Mouse (Mus musculus): ENCODE data around the gene Bloc1s5. TPM values are rescaled to one million over a fixed set of nuclear protein-coding genes. Genes with fewer than 3 reads are reported as not detected.

Bloc1s5 gene
- polyA plus RNA-seq, 1 experiment: 8.7 TPM

DNA sequence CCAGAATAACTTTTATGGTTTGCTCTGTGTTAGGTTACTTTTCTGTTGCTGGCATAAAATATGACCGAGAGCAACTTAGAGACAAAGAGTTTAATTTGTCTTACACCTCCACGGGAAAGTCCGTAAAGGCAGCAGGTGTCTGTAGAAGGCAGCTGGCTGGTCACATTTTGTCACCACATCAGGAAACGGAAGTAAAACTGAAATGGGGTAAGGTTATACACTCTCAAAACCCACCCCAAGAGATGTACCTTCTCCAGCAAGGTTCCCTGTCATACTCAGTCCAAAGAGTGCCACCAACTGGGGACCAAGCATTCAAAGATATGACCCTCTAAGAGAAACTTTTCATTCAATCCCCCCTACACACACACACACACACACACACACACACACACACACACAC lies 88.2 kb downstream of the Bloc1s5 start:
- Histone ChIP-seq H3K4me3 (no peak overlapping the region), H3K27me3 (ENCODE audit: control insufficient read depth, insufficient read depth, insufficient read length) (peaks cover 12% of the 10 kb centered on the region), H3K79me2 (ENCODE audit: control insufficient read depth, insufficient read depth) (no peaks in the 10 kb centered on the region), H3ac (ENCODE audit: control insufficient read depth, insufficient read length) (no peak overlapping the region), H3K4me2 (ENCODE audit: low read depth) (no peak overlapping the region), H3K36me3 (ENCODE audit: control insufficient read depth, insufficient read depth) (no peaks in the 10 kb centered on the region)
- TF ChIP-seq POLR2A (IDR thresholded peaks at IDR 0.05; ENCODE audit: insufficient read length, low read depth): no peak

DNA sequence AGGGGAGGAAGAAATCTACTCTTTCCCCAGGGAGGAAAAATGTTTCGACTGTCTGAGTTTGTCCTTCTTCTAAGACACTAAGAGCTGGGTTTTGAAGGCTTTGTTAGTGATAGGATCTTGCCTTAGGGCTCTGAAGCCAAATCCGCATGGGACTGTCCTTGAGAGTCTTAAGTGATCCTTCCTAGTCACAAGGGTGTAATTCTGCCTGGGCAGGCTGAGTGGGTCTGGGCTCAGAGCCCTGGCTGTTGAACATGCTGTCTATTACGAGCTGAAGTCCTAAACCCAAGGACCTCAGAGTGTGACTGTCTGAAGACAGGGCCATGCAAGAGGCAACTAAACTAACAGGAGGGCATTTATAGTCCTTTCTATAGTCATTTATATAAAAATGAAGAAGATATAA lies 89.4 kb downstream of the Bloc1s5 start:
- Histone ChIP-seq H3K79me2 (ENCODE audit: control insufficient read depth, insufficient read depth) (no peaks in the 10 kb centered on the region), H3K36me3 (ENCODE audit: control insufficient read depth, insufficient read depth) (no peaks in the 10 kb centered on the region), H3K4me2 (ENCODE audit: low read depth) (no peak overlapping the region), H3K27me3 (ENCODE audit: control insufficient read depth, insufficient read depth, insufficient read length) (peaks cover 12% of the 10 kb centered on the region), H3ac (ENCODE audit: control insufficient read depth, insufficient read length) (no peak overlapping the region), H3K4me3 (no peak overlapping the region)
- no peak for TF ChIP-seq TCF12 (IDR thresholded peaks at IDR 0.05; ENCODE audit: insufficient read depth, poor library complexity, severe bottlenecking)
- TF ChIP-seq MAX (IDR thresholded peaks at IDR 0.05; ENCODE audit: low read depth): no peak
- no peak for TF ChIP-seq POLR2A (IDR thresholded peaks at IDR 0.05; ENCODE audit: insufficient read length, low read depth)
- no peak for TF ChIP-seq CEBPB (IDR thresholded peaks at IDR 0.05; ENCODE audit: insufficient read depth, poor library complexity, severe bottlenecking)
- TF ChIP-seq USF1 (IDR thresholded peaks at IDR 0.05; ENCODE audit: low read depth): no peak
- no peak for TF ChIP-seq POLR2AphosphoS2 (IDR thresholded peaks at IDR 0.05; ENCODE audit: insufficient read length, low read depth)
- TF ChIP-seq TCF3 (IDR thresholded peaks at IDR 0.05; ENCODE audit: insufficient read length, low read depth): no peak
- TF ChIP-seq E2F4 (IDR thresholded peaks at IDR 0.05; ENCODE audit: insufficient read depth): no peak
- TF ChIP-seq REST (IDR thresholded peaks at IDR 0.05; ENCODE audit: insufficient read depth, insufficient read length): no peak
- TF ChIP-seq MYOG (IDR thresholded peaks at IDR 0.05; ENCODE audit: control insufficient read depth in 1 of 3, insufficient read depth in 1 of 3, insufficient read length in 2 of 3, low read depth in 2 of 3): no peak
- no peak for TF ChIP-seq SRF (IDR thresholded peaks at IDR 0.05; ENCODE audit: control insufficient read depth, insufficient read length, low read depth)

DNA sequence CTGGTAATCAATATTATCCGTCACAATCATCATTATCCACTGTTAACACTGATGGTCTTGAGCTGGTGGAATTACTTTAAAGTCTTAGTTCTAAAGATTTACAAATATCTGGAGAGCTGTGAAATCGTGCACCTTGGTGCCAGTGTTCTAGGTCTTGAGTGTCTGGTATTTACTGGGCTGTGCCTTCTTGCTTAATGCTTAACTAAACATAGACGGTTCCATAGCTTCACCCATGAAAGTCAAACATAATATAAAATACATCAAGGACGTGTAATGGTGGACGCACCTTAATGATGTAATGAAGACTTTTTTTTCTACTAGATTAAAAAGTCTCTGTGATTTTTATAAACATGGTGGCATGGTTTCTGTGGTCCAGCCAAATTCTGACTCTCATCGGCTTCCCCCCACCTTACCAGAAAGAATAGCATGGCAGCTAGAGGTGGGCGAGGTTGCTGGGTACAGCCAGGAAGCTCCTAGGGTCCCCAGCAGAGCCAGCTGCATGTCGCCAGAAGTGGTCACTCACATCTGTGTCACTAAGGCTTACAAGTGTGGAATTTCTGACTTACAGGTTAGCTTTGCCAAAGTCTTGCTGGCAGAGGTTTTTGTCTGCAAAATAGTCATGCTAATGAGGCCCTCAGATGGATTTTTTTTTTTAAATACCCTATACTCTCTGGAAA lies 90.0 kb downstream of the Bloc1s5 start:
- Histone ChIP-seq H3K4me3 (no peak overlapping the region), H3K36me3 (ENCODE audit: control insufficient read depth, insufficient read depth) (no peaks in the 10 kb centered on the region), H3K27me3 (ENCODE audit: control insufficient read depth, insufficient read depth, insufficient read length) (peaks cover 11% of the 10 kb centered on the region), H3K79me2 (ENCODE audit: control insufficient read depth, insufficient read depth) (no peaks in the 10 kb centered on the region), H3ac (ENCODE audit: control insufficient read depth, insufficient read length) (no peak overlapping the region), H3K4me2 (ENCODE audit: low read depth) (no peak overlapping the region)
- TF ChIP-seq POLR2AphosphoS2 (IDR thresholded peaks at IDR 0.05; ENCODE audit: insufficient read length, low read depth) (no peak), MAX (IDR thresholded peaks at IDR 0.05; ENCODE audit: low read depth) (no peak), MYOG (IDR thresholded peaks at IDR 0.05; ENCODE audit: control insufficient read depth in 1 of 3, insufficient read depth in 1 of 3, insufficient read length in 2 of 3, low read depth in 2 of 3) (no peak)

DNA sequence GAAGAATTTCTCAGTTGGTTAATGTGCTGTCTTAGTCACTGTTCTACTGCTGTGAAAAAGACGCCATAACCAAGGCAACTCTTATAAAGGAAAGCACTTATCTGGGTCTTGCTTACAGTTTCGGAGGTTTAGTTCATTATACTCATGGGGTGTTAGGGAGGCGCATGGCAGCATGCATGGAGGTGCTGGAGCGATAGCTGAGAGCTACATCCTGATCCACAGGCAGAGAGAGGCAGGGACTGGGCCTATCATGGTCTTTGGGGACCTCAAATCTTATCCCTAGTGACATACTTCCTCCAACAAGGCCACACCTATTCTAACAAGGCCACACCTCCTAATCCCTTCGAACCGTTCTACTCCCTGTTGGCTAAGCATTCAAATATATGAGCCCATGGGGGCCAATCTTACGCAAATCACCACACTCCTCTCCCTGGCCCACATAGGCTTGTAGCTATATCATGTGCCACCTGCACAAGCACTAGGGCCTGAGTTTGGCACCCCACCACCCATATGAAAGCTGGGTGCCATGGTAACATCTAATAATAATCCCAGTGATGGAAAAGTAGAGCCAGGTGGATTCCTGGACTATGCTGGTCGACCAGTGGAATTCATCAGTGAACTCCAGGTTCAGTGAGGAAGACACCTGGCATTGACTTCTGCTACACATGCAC lies 91.3 kb downstream of the Bloc1s5 start:
- no peak overlapping the region for H3K4me2 ChIP-seq (ENCODE audit: low read depth)
- H3K79me2 ChIP-seq (ENCODE audit: control insufficient read depth, insufficient read depth): no peaks in the 10 kb centered on the region
- peaks cover 11% of the 10 kb centered on the region for H3K27me3 ChIP-seq (ENCODE audit: control insufficient read depth, insufficient read depth, insufficient read length)

More for the DNA sequence above, 91.3 kb downstream of the Bloc1s5 start:
- TF ChIP-seq CEBPB (IDR thresholded peaks at IDR 0.05; ENCODE audit: insufficient read depth, poor library complexity, severe bottlenecking) (no peak), TCF12 (IDR thresholded peaks at IDR 0.05; ENCODE audit: insufficient read depth, poor library complexity, severe bottlenecking) (no peak), TCF3 (IDR thresholded peaks at IDR 0.05; ENCODE audit: insufficient read length, low read depth) (no peak), POLR2A (IDR thresholded peaks at IDR 0.05; ENCODE audit: insufficient read length, low read depth) (no peak), E2F4 (IDR thresholded peaks at IDR 0.05; ENCODE audit: insufficient read depth) (no peak)
- Histone ChIP-seq H3K36me3 (ENCODE audit: control insufficient read depth, insufficient read depth) (no peaks in the 10 kb centered on the region), H3ac (ENCODE audit: control insufficient read depth, insufficient read length) (no peak overlapping the region), H3K4me3 (no peak overlapping the region)

Other genes starting within 250 kb of the Bloc1s5 start
- gene Txndc5, start 106.3 kb downstream of the Bloc1s5 start, polyA plus RNA-seq (2012; fragmentation: generic; extraction: Trizol): 127 TPM
- 44.7 TPM for gene Eef1e1, start 23.9 kb upstream of the Bloc1s5 start, polyA plus RNA-seq (2012; fragmentation: generic; extraction: Trizol)

All from myocyte (in vitro differentiated cells).